Comparison of ENCODE assay signal across 13 mouse cellular contexts in genomic region chr13:46547253-46547652, GRCm38 (mm10).
"Had no signal": no experiment of that assay in that cellular context is flagged by ENCODE, and none has a peak within 500 bp of the region (broad histone marks: within the 10 kb centered on the region; RNA-seq: fewer than 3 reads in every experiment).

No protein-coding gene starts in this region.

- H3K36me3 ChIP-seq: limb, embryonic 12.5 days; liver, embryonic 13.5 days; lung, embryonic 15.5 days; stomach, embryonic 15.5 days had no signal

- H3K9ac ChIP-seq: limb, embryonic 12.5 days; liver, embryonic 13.5 days; liver, postnatal 0 days; lung, embryonic 15.5 days; stomach, embryonic 15.5 days had no signal

- H3K4me1 ChIP-seq: limb, embryonic 12.5 days; liver, embryonic 13.5 days; lung, embryonic 15.5 days; stomach, embryonic 15.5 days had no signal

- H3K4me3 ChIP-seq: limb, embryonic 12.5 days; liver, embryonic 13.5 days; lung, embryonic 15.5 days; stomach, embryonic 15.5 days had no signal

- DNase-seq: kidney, adult 8-10 months; liver; liver, embryonic 13.5 days; liver, postnatal 0 days; lung, postnatal 36 days; right cerebral cortex, postnatal 14 days; thymus, adult 2 months; thymus, postnatal 25 days had no signal

- ATAC-seq: intestine, embryonic 16.5 days; liver, postnatal 0 days; midbrain, embryonic 16.5 days had no signal

- H3K27ac ChIP-seq: limb, embryonic 12.5 days; liver, embryonic 13.5 days; lung, embryonic 15.5 days; stomach, embryonic 15.5 days had no signal

- H3K27me3 ChIP-seq: limb, embryonic 12.5 days; liver, embryonic 13.5 days; lung, embryonic 15.5 days; stomach, embryonic 15.5 days had no signal

- H3K9me3 ChIP-seq: limb, embryonic 12.5 days; liver, embryonic 13.5 days; lung, embryonic 15.5 days; stomach, embryonic 15.5 days had no signal

- H3K4me2 ChIP-seq: limb, embryonic 12.5 days; liver, embryonic 13.5 days; lung, embryonic 15.5 days; stomach, embryonic 15.5 days had no signal
